Comparison of ENCODE assay signal across 9 mouse cellular contexts in genomic region chr4:133451536-133451935, GRCm38 (mm10). TPM values are rescaled to one million over a fixed set of nuclear protein-coding genes. Genes with fewer than 3 reads are reported as not detected.
A peak's percentile ranks its signal among the peaks of the same experiment; 100 is the strongest.
DNase-seq lines count a peak whose midpoint lies in the region; ATAC-seq and TF ChIP-seq lines count a peak whose summit lies in the region.
"Had no signal": no experiment of that assay in that cellular context is flagged by ENCODE, and none has a peak within 500 bp of the region (broad histone marks: within the 10 kb centered on the region; RNA-seq: fewer than 3 reads in every experiment).

No protein-coding gene starts in this region.

- no peaks in the 10 kb centered on the region for H3K9me3 ChIP-seq in ES-Bruce4 (replicated peaks; ENCODE audit: control insufficient read depth, insufficient read depth, low read length, poor library complexity, severe bottlenecking)

- peak; percentile 60 for DNase-seq in R1 (ENCODE audit: low read depth, low spot score)
- peak; percentile 81 to 89 for DNase-seq in cerebellum, postnatal 36 days
- DNase-seq in gastrocnemius, postnatal 36 days: peak; percentile 77 to 79
- DNase-seq in layer of hippocampus, adult 9-10 months (ENCODE audit: low spot score): peak; percentile 78
- peak; percentile 82 for DNase-seq in lung, postnatal 25 days (ENCODE audit: low spot score)
- peak; percentile 36 for DNase-seq in spleen, adult 12 weeks (ENCODE audit: low spot score)

- H3K36me3 ChIP-seq in ES-Bruce4 (ENCODE audit: control insufficient read depth, insufficient read depth, low read length, poor library complexity, severe bottlenecking): no peaks in the 10 kb centered on the region

- TF ChIP-seq CTCF in ES-Bruce4 (IDR thresholded peaks at IDR 0.05; ENCODE audit: low read depth, low read length): peak; percentile 89

- no peak for TF ChIP-seq POLR2A in ES-Bruce4 (IDR thresholded peaks at IDR 0.05; ENCODE audit: insufficient read depth, low read length)

- no peaks in the 10 kb centered on the region for H3K27me3 ChIP-seq in ES-Bruce4 (ENCODE audit: control insufficient read depth, insufficient read depth, low read length, poor library complexity, severe bottlenecking)

- peaks cover 8% of the 10 kb centered on the region for H3K4me1 ChIP-seq in ES-Bruce4 (ENCODE audit: control insufficient read depth, insufficient read depth, low read length)

- no peak overlapping the region for H3K4me3 ChIP-seq in ES-Bruce4 (ENCODE audit: low read depth, low read length)

- intact Hi-C loops in gastrocnemius, postnatal 36 days (cut with DNase I): loop anchor here (1.0 to 5.0 kb wide), 3 partner anchors 28 to 139 kb away; no protein-coding TSS in a partner anchor

- ATAC-seq in inflammation-experienced regulatory T-cells, adult 6 months: no peak

- H3K27ac ChIP-seq in ES-Bruce4 (ENCODE audit: insufficient read depth, low read length): no peak overlapping the region

- H3K9ac ChIP-seq in ES-Bruce4 (ENCODE audit: low read depth, poor library complexity, severe bottlenecking): no peak overlapping the region

- TF ChIP-seq EP300 in ES-Bruce4 (IDR thresholded peaks at IDR 0.05; ENCODE audit: insufficient read depth, low read depth, low read length): no peak

RNA-seq across cellular contexts. Expression of gene Tent5b, which starts 28.4 kb away (rescaled TPM):
- polyA plus RNA-seq in ES-Bruce4 (2011; ENCODE audit: insufficient read depth, insufficient read length, low read depth, missing spikeins): 10.9 and 12.4 TPM in 2 replicates
- total RNA-seq in gastrocnemius, postnatal 36 days (2021): 1 to 10 TPM in 1 of 2 experiments, under 1 TPM in 1; 0.59 to 1.0 TPM
- not detected for polyA plus RNA-seq in inflammation-experienced regulatory T-cells, adult 6 months (2017; shearing (Covaris generic))

RNA-seq across cellular contexts. Expression of gene Trnp1, which starts 46.8 kb away (rescaled TPM):
- 10.4 and 13.6 TPM in 2 replicates for polyA plus RNA-seq in ES-Bruce4 (2011; ENCODE audit: insufficient read depth, insufficient read length, low read depth, missing spikeins)
- under 1 TPM; 0.56 to 0.81 TPM for total RNA-seq in gastrocnemius, postnatal 36 days (2021)
- polyA plus RNA-seq in inflammation-experienced regulatory T-cells, adult 6 months (2017; shearing (Covaris generic)): not detected
- polyA plus RNA-seq: liver, embryonic 16.5 days had no signal

Comparison
In these comparisons a context has a peak if more than half of its experiments do, and no peak if none do; other contexts are left out.
1. RNA of gene Tent5b, which starts 28.4 kb away (polyA plus RNA-seq): 10.9 to 12.4 TPM in ES-Bruce4; not detected in inflammation-experienced regulatory T-cells, adult 6 months; every median in the first group is over 10 times any median in the second.
2. Peak in every context shown above with its lines, with median percentiles within 50 percentile points of each other: DNase-seq.